Mouse (Mus musculus) megakaryocyte, embryonic 14.5 days (primary cell): Measurements from ENCODE around the gene Bmp3. TPM values are rescaled to one million over a fixed set of nuclear protein-coding genes. Genes with fewer than 3 reads are reported as not detected.

Source experiments
- H3K27me3 ChIP-seq: replicated peaks from 2 replicates; pipeline ENCODE3; 2012; ENCODE audit warnings: inconsistent platforms
- H3K36me3 ChIP-seq: replicated peaks from 2 replicates; pipeline ENCODE3; 2012; ENCODE audit warnings: low read length, inconsistent platforms, mixed read lengths
- H3K4me1 ChIP-seq: 2 replicates; pipeline ENCODE4 v1.6.1; 2012; ENCODE audit warnings: inconsistent platforms
- H3K4me3 ChIP-seq: replicated peaks from 2 replicates; pipeline ENCODE3; 2012; ENCODE audit warnings: moderate library complexity, mild to moderate bottlenecking, inconsistent platforms
- H3K9me3 ChIP-seq: 2 replicates; pipeline ENCODE4 v1.6.1; 2012; ENCODE audit warnings: inconsistent platforms
- FLI1 ChIP-seq: IDR thresholded peaks from 2 replicates; pipeline ENCODE4 v1.6.1; 2012; ENCODE audit warnings: low read length, inconsistent platforms, mixed read lengths
- GATA1 ChIP-seq: IDR thresholded peaks from 3 replicates; pipeline ENCODE4 v1.6.1; 2012; ENCODE audit warnings: mixed read lengths, low read length, inconsistent platforms, borderline replicate concordance
- polyA plus RNA-seq: library from polyadenylated mRNA; stranded (reverse); fragments of >175 nt; gene quantifications from 2 replicates; pipeline ENCODE4 v1.2.3, GENCODE M21; 2012; ENCODE audit warnings: low replicate concordance; ENCODE audit not compliant: insufficient read depth

Bmp3 gene
- polyA plus RNA-seq, 1 experiment, result not detected

DNA sequence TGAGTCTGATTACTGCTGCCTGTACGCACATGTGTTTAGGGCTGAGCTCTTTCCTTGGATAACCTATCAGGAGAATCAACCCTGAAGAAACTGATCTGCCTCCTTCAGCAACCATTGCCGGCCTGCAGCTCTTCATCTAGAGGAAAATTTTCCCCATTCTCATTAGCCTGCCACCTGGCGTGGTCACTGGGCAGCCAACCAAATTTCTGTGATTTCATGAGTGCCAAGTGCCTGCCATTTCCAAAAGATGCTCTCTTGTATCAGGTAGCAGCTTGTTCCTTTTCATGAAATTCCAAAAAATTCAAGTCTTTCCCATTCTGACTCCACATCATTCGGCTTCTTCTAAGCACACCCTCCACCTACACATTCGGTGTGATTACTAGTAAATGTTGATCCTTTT lies 46.7 kb downstream of the Bmp3 start:
- Histone ChIP-seq H3K4me3 (no peak overlapping the region), H3K9me3 (no peaks in the 10 kb centered on the region), H3K27me3 (no peaks in the 10 kb centered on the region), H3K36me3 (no peaks in the 10 kb centered on the region), H3K4me1 (no peaks in the 10 kb centered on the region)
- TF ChIP-seq FLI1, result no peak
- TF ChIP-seq GATA1, result no peak

DNA sequence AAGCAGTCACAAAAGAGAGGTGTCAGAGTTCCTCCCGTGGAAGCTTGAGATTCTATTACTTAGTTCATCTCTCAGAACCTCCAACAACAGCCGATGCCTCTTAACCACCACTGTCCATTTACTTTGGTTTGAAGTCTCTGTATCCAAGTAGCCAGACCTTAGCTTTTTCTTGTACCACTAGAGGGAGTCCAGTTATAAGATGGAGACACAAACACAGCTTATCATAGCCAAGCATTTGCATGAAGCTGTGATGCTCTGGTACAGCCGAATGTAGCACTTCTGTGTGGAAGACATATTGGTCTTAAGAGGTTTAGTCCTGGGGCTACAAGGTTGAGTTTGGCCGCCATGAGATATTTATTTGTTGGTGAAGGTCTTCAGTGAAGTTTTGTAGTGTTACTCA lies 48.1 kb downstream of the Bmp3 start:
- no peak overlapping the region for H3K4me3 ChIP-seq
- no peaks in the 10 kb centered on the region for H3K36me3 ChIP-seq
- no peaks in the 10 kb centered on the region for H3K9me3 ChIP-seq
- H3K27me3 ChIP-seq, result no peaks in the 10 kb centered on the region
- H3K4me1 ChIP-seq, result no peaks in the 10 kb centered on the region
- TF ChIP-seq FLI1 (no peak), GATA1 (no peak)

DNA sequence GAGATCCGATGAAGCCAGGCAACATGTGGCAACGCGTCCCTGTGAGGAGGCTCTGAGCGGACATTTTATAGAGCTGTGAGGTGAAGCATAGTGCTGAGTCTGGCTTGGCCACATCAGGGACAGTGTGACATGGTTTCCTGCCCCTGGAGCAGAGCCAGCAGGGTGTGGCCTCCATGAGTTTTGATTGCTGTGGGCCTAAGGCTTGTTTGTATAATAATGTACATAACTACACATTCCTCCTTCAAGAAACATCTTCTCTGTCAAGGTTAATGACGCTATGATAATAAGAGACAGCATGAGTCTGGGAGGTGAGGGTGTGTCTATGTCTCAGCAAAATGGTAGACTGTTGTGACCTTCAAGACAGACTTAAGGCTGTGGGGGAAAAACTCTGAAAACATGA lies 64.5 kb downstream of the Bmp3 start:
- Histone ChIP-seq H3K9me3 (0 out of 2 replicates have a peak, but pooled peaks cover 4% of the 10 kb centered on the region), H3K4me3 (no peak overlapping the region), H3K36me3 (no peaks in the 10 kb centered on the region), H3K27me3 (no peaks in the 10 kb centered on the region), H3K4me1 (no peaks in the 10 kb centered on the region)
- TF ChIP-seq FLI1 (no peak), GATA1 (no peak)

DNA sequence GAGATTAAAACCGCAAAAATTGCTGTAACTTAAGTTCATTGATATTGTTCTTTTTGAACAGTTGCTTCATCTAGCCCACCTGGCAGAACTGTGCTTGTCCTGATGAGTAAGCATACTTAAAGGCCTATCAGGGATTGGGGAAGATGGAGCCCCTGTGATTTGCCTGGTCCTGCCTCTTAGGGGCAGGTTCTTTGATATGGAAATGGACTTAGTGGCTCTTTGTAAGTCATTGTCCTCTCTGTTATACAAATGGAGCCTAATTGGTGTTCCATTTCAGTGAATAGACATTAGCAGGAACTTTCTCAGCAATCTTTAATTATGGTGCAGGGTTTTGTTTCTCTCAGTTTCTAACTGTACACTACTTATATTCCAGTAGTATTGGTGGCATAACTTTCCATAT lies 67.4 kb downstream of the Bmp3 start:
- TF ChIP-seq FLI1 (no peak), GATA1 (no peak)
- Histone ChIP-seq H3K9me3 (0 out of 2 replicates have a peak, but pooled peaks cover 4% of the 10 kb centered on the region), H3K36me3 (no peaks in the 10 kb centered on the region), H3K4me3 (no peak overlapping the region), H3K27me3 (no peaks in the 10 kb centered on the region), H3K4me1 (no peaks in the 10 kb centered on the region)

DNA sequence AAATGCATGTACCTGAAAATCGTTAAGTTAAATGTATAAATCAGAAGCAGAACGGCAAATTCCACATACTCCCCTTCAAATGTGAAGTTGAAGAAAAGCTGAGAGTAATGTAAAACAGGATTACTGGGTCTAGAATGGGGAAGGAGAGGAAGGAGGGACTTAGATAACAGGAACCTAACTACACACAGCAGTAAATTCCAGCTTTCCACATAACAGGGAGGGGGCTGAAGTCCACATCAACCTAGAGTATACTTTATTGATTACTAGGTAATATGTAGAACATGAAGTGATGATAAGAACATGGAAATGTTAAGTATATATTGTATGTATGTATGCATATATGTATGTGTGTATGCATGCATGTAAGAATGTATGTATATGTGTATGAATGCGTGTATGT lies 68.7 kb downstream of the Bmp3 start:
- TF ChIP-seq GATA1, result no peak
- Histone ChIP-seq H3K27me3 (no peaks in the 10 kb centered on the region), H3K4me3 (no peak overlapping the region), H3K36me3 (no peaks in the 10 kb centered on the region), H3K9me3 (0 out of 2 replicates have a peak, but pooled peaks cover 4% of the 10 kb centered on the region), H3K4me1 (no peaks in the 10 kb centered on the region)

Other genes starting within 250 kb of the Bmp3 start
- not detected in 2 replicates for gene Prkg2, start 182.9 kb downstream of the Bmp3 start, polyA plus RNA-seq